ENCODE assay signal across 8 mouse cellular contexts in the genomic region with DNA sequence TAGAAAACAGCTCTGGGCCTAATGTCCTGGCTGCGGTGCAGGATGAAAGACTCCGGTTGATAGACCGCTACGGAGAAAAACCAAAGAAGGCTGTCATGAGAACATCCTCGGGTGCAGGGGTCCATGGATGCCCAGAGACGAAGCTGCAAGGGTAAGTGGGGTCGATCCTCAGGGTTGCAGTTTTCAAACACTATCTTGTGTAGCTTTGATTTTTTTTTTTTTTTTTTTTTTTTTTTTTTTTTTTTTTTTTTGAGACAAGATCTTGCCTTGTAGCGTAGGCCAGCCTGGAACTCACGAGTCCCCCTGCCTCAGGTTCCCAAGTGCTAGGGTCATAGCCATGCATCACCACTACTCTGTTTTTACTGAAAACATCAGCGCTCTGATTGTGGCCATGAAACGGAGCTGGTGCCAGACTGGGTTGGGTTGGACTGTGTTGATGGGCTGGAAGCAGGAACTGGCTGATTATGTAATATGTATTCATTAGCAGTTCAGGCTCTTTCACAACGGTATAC. TPM values are rescaled to one million over a fixed set of nuclear protein-coding genes. Genes with fewer than 3 reads are reported as not detected.
DNase-seq lines count a peak whose midpoint lies in the region; ATAC-seq and TF ChIP-seq lines count a peak whose summit lies in the region.

No protein-coding gene starts in this region.

- peak overlapping the region; percentile 68 for H3K4me2 ChIP-seq in heart, embryonic 15.5 days
- H3K4me2 ChIP-seq in lung, postnatal 0 days (replicated peaks; ENCODE audit: low read depth, low read length), result peak overlapping the region; percentile 71
- H3K4me2 ChIP-seq in stomach, embryonic 15.5 days, result peak overlapping the region; percentile 54

- H3K27me3 ChIP-seq in heart, embryonic 15.5 days, result no peaks in the 10 kb centered on the region
- H3K27me3 ChIP-seq in lung, postnatal 0 days (replicated peaks; ENCODE audit: insufficient read depth, low read length), result no peaks in the 10 kb centered on the region
- H3K27me3 ChIP-seq in stomach, embryonic 15.5 days (replicated peaks), result no peaks in the 10 kb centered on the region

- H3K36me3 ChIP-seq in heart, embryonic 15.5 days, result no peaks in the 10 kb centered on the region
- H3K36me3 ChIP-seq in lung, postnatal 0 days (ENCODE audit: insufficient read depth, low read length), result no peaks in the 10 kb centered on the region
- H3K36me3 ChIP-seq in stomach, embryonic 15.5 days, result peaks cover 4% of the 10 kb centered on the region; the same call in 1 of the 2 replicates

- 3% methylated on average over 12 of the region's 12 CpGs for WGBS in heart, embryonic 15.5 days
- WGBS in lung, postnatal 0 days, result 2% methylated on average over 12 of the region's 12 CpGs
- 2% methylated on average over 12 of the region's 12 CpGs for WGBS in stomach, embryonic 15.5 days

- peak; percentile 12; the same call in 1 of the 2 replicates for ATAC-seq in heart, embryonic 15.5 days (replicated peaks; ENCODE audit: insufficient number of reproducible peaks, insufficient read depth, low FRiP score, low read depth)
- peak; percentile 38 for ATAC-seq in lung, postnatal 0 days
- no peak for ATAC-seq in stomach, embryonic 15.5 days (ENCODE audit: insufficient read depth, low FRiP score, low read depth)

- TF ChIP-seq EP300 in lung, postnatal 0 days (IDR thresholded peaks at IDR 0.05), result peak; percentile 1; the same call in 1 of the 2 replicates

- DNase-seq in thymus, postnatal 4 days, result peak; percentile 25
- DNase-seq in thymus, adult 18-20 months, result no peak
- DNase-seq in kidney, postnatal 10 days, result peak; percentile 47
- DNase-seq in lung, postnatal 0 days (ENCODE audit: low spot score), result peak; percentile 88
- no peak for DNase-seq in ovary, postnatal 14 days (ENCODE audit: low spot score)

- no peak overlapping the region for H3K27ac ChIP-seq in cortical plate, adult 2 months (ENCODE audit: insufficient read depth, low read length)
- H3K27ac ChIP-seq in heart, embryonic 15.5 days, result peak overlapping the region; percentile 76
- peak overlapping the region; percentile 85 for H3K27ac ChIP-seq in lung, postnatal 0 days (ENCODE audit: low read length)
- H3K27ac ChIP-seq in stomach, embryonic 15.5 days, result peak overlapping the region; percentile 60

- H3K4me3 ChIP-seq in cortical plate, adult 2 months (ENCODE audit: insufficient read depth, low read length), result peak overlapping the region; percentile 92
- peak overlapping the region; percentile 92 for H3K4me3 ChIP-seq in heart, embryonic 15.5 days
- peak overlapping the region; percentile 65 for H3K4me3 ChIP-seq in lung, postnatal 0 days (ENCODE audit: low read depth, low read length)
- H3K4me3 ChIP-seq in stomach, embryonic 15.5 days (replicated peaks), result peak overlapping the region; percentile 73

- no peaks in the 10 kb centered on the region for H3K9me3 ChIP-seq in heart, embryonic 15.5 days (replicated peaks)
- no peaks in the 10 kb centered on the region for H3K9me3 ChIP-seq in lung, postnatal 0 days (ENCODE audit: low read length)
- no peaks in the 10 kb centered on the region for H3K9me3 ChIP-seq in stomach, embryonic 15.5 days

- H3K4me1 ChIP-seq in cortical plate, adult 2 months (ENCODE audit: control insufficient read depth, insufficient read depth, low read length), result peaks cover 7% of the 10 kb centered on the region
- H3K4me1 ChIP-seq in heart, embryonic 15.5 days (replicated peaks), result peaks cover 12% of the 10 kb centered on the region
- H3K4me1 ChIP-seq in lung, postnatal 0 days (ENCODE audit: insufficient read depth, low read depth, low read length), result peaks cover 5% of the 10 kb centered on the region
- H3K4me1 ChIP-seq in stomach, embryonic 15.5 days, result peaks cover 10% of the 10 kb centered on the region

- peak overlapping the region; percentile 89 for H3K9ac ChIP-seq in heart, embryonic 15.5 days
- peak overlapping the region; percentile 64 for H3K9ac ChIP-seq in lung, postnatal 0 days (replicated peaks; ENCODE audit: low read depth)
- H3K9ac ChIP-seq in stomach, embryonic 15.5 days, result peak overlapping the region; percentile 76

- TF ChIP-seq POLR2A in cortical plate, adult 2 months (IDR thresholded peaks at IDR 0.05; ENCODE audit: extremely low read depth, insufficient read depth, low read length), result peak; percentile 57; the same call in 1 of the 2 replicates

- TF ChIP-seq CTCF in cortical plate, adult 2 months (IDR thresholded peaks at IDR 0.05; ENCODE audit: extremely low read depth, insufficient read depth, low read length), result no peak
- TF ChIP-seq CTCF in lung, postnatal 0 days (IDR thresholded peaks at IDR 0.05), result no peak

RNA-seq across cellular contexts. Expression of gene Fis1, which starts 0.4 kb away (rescaled TPM):
- 416 and 433 TPM in 2 replicates for polyA plus RNA-seq in cortical plate, adult 2 months (2012; rRNA removed)
- 221 and 240 TPM in 2 replicates for polyA plus RNA-seq in heart, embryonic 15.5 days (2015; fragmentation: Nextera tagmentation; extraction: Ambion mirVana)
- polyA plus RNA-seq in lung, postnatal 0 days (2015; fragmentation: Nextera tagmentation; extraction: Ambion mirVana), result 318 and 358 TPM in 2 replicates
- 246 and 259 TPM in 2 replicates for polyA plus RNA-seq in stomach, embryonic 15.5 days (2015; fragmentation: Nextera tagmentation; extraction: Ambion mirVana)

RNA-seq across cellular contexts. Expression of gene Cldn15, which starts 12.9 kb away (rescaled TPM):
- 0.21 and 0.33 TPM in 2 replicates for polyA plus RNA-seq in cortical plate, adult 2 months (2012; rRNA removed)
- 6.3 and 6.7 TPM in 2 replicates for polyA plus RNA-seq in heart, embryonic 15.5 days (2015; fragmentation: Nextera tagmentation; extraction: Ambion mirVana)
- polyA plus RNA-seq in lung, postnatal 0 days (2015; fragmentation: Nextera tagmentation; extraction: Ambion mirVana), result 10.5 and 11.9 TPM in 2 replicates
- polyA plus RNA-seq in stomach, embryonic 15.5 days (2015; fragmentation: Nextera tagmentation; extraction: Ambion mirVana), result 8.9 and 10.8 TPM in 2 replicates

RNA-seq across cellular contexts. Expression of gene Plod3, which starts 33.3 kb away (rescaled TPM):
- polyA plus RNA-seq in cortical plate, adult 2 months (2012; rRNA removed), result 34.5 and 36.6 TPM in 2 replicates
- 34.9 and 50.1 TPM in 2 replicates for polyA plus RNA-seq in heart, embryonic 15.5 days (2015; fragmentation: Nextera tagmentation; extraction: Ambion mirVana)
- 38.3 and 41.7 TPM in 2 replicates for polyA plus RNA-seq in lung, postnatal 0 days (2015; fragmentation: Nextera tagmentation; extraction: Ambion mirVana)
- 44.8 and 46.8 TPM in 2 replicates for polyA plus RNA-seq in stomach, embryonic 15.5 days (2015; fragmentation: Nextera tagmentation; extraction: Ambion mirVana)

RNA-seq across cellular contexts. Expression of gene Znhit1, which starts 34.3 kb away (rescaled TPM):
- 94.7 and 96.2 TPM in 2 replicates for polyA plus RNA-seq in cortical plate, adult 2 months (2012; rRNA removed)
- 79.5 and 79.9 TPM in 2 replicates for polyA plus RNA-seq in heart, embryonic 15.5 days (2015; fragmentation: Nextera tagmentation; extraction: Ambion mirVana)
- 80.8 and 83.9 TPM in 2 replicates for polyA plus RNA-seq in lung, postnatal 0 days (2015; fragmentation: Nextera tagmentation; extraction: Ambion mirVana)
- 90.6 and 94.3 TPM in 2 replicates for polyA plus RNA-seq in stomach, embryonic 15.5 days (2015; fragmentation: Nextera tagmentation; extraction: Ambion mirVana)

RNA-seq across cellular contexts. Expression of gene Ift22, which starts 45.5 kb away (rescaled TPM):
- 79.9 and 82.6 TPM in 2 replicates for polyA plus RNA-seq in cortical plate, adult 2 months (2012; rRNA removed)
- polyA plus RNA-seq in heart, embryonic 15.5 days (2015; fragmentation: Nextera tagmentation; extraction: Ambion mirVana), result 34.3 and 40.6 TPM in 2 replicates
- 41.9 and 53.5 TPM in 2 replicates for polyA plus RNA-seq in lung, postnatal 0 days (2015; fragmentation: Nextera tagmentation; extraction: Ambion mirVana)
- polyA plus RNA-seq in stomach, embryonic 15.5 days (2015; fragmentation: Nextera tagmentation; extraction: Ambion mirVana), result 59.5 and 62.3 TPM in 2 replicates

Comparison
In these comparisons a context has a peak if more than half of its experiments do, and no peak if none do; other contexts are left out.
1. DNase-seq: peak in thymus, postnatal 4 days (single experiment), kidney, postnatal 10 days (single experiment) and lung, postnatal 0 days (single experiment); none in thymus, adult 18-20 months (0 of 2) and ovary, postnatal 14 days (single experiment).
2. Peak in every context shown above with its lines, with median percentiles within 50 percentile points of each other: H3K4me3 ChIP-seq, H3K4me2 ChIP-seq and H3K9ac ChIP-seq.